Mouse (Mus musculus): ENCODE measurements around the gene Phactr4. TPM values are rescaled to one million over a fixed set of nuclear protein-coding genes. Genes with fewer than 3 reads are reported as not detected.

The Phactr4 gene
- total and polyA plus RNA-seq, 3 experiments = 7.2 to 79.5 (median 28.7) TPM

- Histone ChIP-seq H3K9ac (ENCODE audit: control insufficient read depth, low read depth, low read length, poor library complexity, severe bottlenecking) (no peak overlapping the region), H3K79me2 (ENCODE audit: control insufficient read depth, insufficient read depth, low read length, poor library complexity) (no peaks in the 10 kb centered on the region), H3K4me3 (ENCODE audit: control insufficient read depth in 1 of 2, insufficient read depth in 1 of 2, low read depth in 2 of 2, low read length in 2 of 2) (no peak overlapping the region), H3K27me3 (ENCODE audit: control insufficient read depth in 1 of 2, insufficient read depth in 2 of 2, low read length in 2 of 2) (no peaks in the 10 kb centered on the region), H3K9me3 (replicated peaks; ENCODE audit: insufficient read depth, low read length) (no peaks in the 10 kb centered on the region), H3K4me1 (ENCODE audit: control insufficient read depth in 1 of 2, insufficient read depth in 2 of 2, low read length in 2 of 2) (no peaks in the 10 kb centered on the region), H3K36me3 (ENCODE audit: control insufficient read depth in 1 of 2, insufficient read depth in 2 of 2, low read length in 2 of 2) (peaks cover 0 to 29% of the 10 kb centered on the region in 2 experiments; a peak in 2 of 4 replicates), H3K27ac (ENCODE audit: control insufficient read depth, low read depth, low read length) (no peak overlapping the region)
- TF ChIP-seq POLR2AphosphoS5 (IDR thresholded peaks at IDR 0.05; ENCODE audit: borderline replicate concordance, low read depth, low read length) (no peak), RAD21 (IDR thresholded peaks at IDR 0.05; ENCODE audit: low read depth, low read length) (no peak), POLR2A (IDR thresholded peaks at IDR 0.05; ENCODE audit: control insufficient read depth in 1 of 2, insufficient read depth in 1 of 2, low read depth in 1 of 2, low read length in 2 of 2, poor library complexity in 1 of 2) (no peak), BHLHE40 (IDR thresholded peaks at IDR 0.05; ENCODE audit: borderline replicate concordance, low read depth, low read length) (no peak), UBTF (IDR thresholded peaks at IDR 0.05; ENCODE audit: borderline replicate concordance, insufficient read depth, low read depth, low read length) (no peak), MAFK (IDR thresholded peaks at IDR 0.05; ENCODE audit: borderline replicate concordance, low read depth, low read length) (no peak), MEF2A (IDR thresholded peaks at IDR 0.05; ENCODE audit: extremely low read depth, insufficient replicate concordance, low read depth, low read length, poor library complexity, severe bottlenecking) (no peak), TAL1 (IDR thresholded peaks at IDR 0.05; ENCODE audit: low read length) (no peak)
- no peak for DNase-seq (ENCODE audit: low read depth, low spot score)
Observed at GRCm38 (mm10) chr4:132365450-132366060, 56.7 kb downstream of the Phactr4 start.

- Histone ChIP-seq H3K79me2 (ENCODE audit: control insufficient read depth, insufficient read depth, low read length, poor library complexity) (no peaks in the 10 kb centered on the region), H3K4me1 (ENCODE audit: control insufficient read depth in 1 of 2, insufficient read depth in 2 of 2, low read length in 2 of 2) (no peaks in the 10 kb centered on the region), H3K9ac (ENCODE audit: control insufficient read depth, low read depth, low read length, poor library complexity, severe bottlenecking) (no peak overlapping the region), H3K27ac (ENCODE audit: control insufficient read depth, low read depth, low read length) (no peak overlapping the region), H3K27me3 (ENCODE audit: control insufficient read depth in 1 of 2, insufficient read depth in 2 of 2, low read length in 2 of 2) (no peaks in the 10 kb centered on the region), H3K9me3 (replicated peaks; ENCODE audit: insufficient read depth, low read length) (no peaks in the 10 kb centered on the region), H3K36me3 (ENCODE audit: control insufficient read depth in 1 of 2, insufficient read depth in 2 of 2, low read length in 2 of 2) (peaks cover 0 to 26% of the 10 kb centered on the region in 2 experiments; a peak in 2 of 4 replicates), H3K4me3 (ENCODE audit: control insufficient read depth in 1 of 2, insufficient read depth in 1 of 2, low read depth in 2 of 2, low read length in 2 of 2) (no peak overlapping the region)
- no peak for DNase-seq (ENCODE audit: low read depth, low spot score)
- TF ChIP-seq ZNF384 (IDR thresholded peaks at IDR 0.05; ENCODE audit: low read depth, low read length) (no peak), ZC3H11A (IDR thresholded peaks at IDR 0.05; ENCODE audit: low read depth, low read length) (no peak), EP300 (IDR thresholded peaks at IDR 0.05; ENCODE audit: low read depth in 1 of 2, low read length in 2 of 2) (no peak), MYB (IDR thresholded peaks at IDR 0.05; ENCODE audit: low read depth, low read length) (no peak), TAL1 (IDR thresholded peaks at IDR 0.05; ENCODE audit: low read length) (no peak), ETS1 (IDR thresholded peaks at IDR 0.05; ENCODE audit: low read depth, low read length) (no peak), CTCF (IDR thresholded peaks at IDR 0.05 in 2 of 3, conservative IDR thresholded peaks at IDR 0.05 in 1 of 3; ENCODE audit: control insufficient read depth in 1 of 3, insufficient read depth in 1 of 3, low read depth in 2 of 3, low read length in 3 of 3, poor library complexity in 1 of 3, severe bottlenecking in 1 of 3) (no peak), SIN3A (IDR thresholded peaks at IDR 0.05; ENCODE audit: low read length) (no peak)
Observed at GRCm38 (mm10) chr4:132363487-132363886, 58.8 kb downstream of the Phactr4 start.
